Mouse (Mus musculus): ENCODE results near the gene Arhgap33. TPM values are rescaled to one million over a fixed set of nuclear protein-coding genes. Genes with fewer than 3 reads are reported as not detected.
"Not testable (repeated sequence)": the region's sequence is repeated elsewhere in the genome, so short reads cannot be mapped to it uniquely, and the experiment has no call there.

Arhgap33 gene
- polyA plus RNA-seq, 1 experiment from 2014 or later: 0.16 TPM

DNA sequence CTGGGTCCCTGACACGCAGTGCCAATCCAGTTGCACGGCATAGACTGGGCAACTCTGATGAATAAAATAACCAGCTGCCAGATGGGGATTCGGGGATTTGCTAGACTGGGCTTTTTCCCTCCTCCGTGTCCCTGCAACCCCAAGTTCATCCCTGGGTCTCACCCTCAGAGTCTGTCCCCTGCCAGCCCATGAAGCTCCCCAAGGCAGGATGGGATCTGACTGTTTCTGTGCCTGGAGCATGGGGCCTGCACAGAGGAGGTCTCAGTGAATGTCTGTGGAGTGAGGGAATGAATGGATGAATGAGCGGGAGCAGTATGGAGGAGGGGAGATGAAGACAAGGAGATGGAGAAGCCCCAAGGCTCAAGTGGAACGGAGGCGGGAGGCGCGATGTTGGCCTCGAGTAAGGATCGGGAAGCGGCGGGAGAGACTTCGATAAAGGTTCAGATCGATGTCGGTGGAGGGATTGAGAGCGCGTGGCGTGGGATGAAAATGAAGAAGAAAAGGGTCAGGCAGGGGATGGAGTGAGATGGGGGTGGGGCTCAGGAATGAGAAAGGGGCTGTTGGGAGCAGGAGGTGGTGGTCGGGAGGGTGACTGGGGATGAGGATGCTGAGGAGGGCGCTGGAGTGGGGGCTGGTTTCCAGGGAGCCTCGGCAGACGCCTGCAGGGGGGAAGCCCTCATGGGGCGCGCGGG lies 773 bp downstream of the Arhgap33 start:
- WGBS (ENCODE audit: missing documents): 41% methylated on average over 25 of the region's 26 CpGs
- H3K79me2 ChIP-seq (ENCODE audit: inconsistent target): no peaks in the 10 kb centered on the region
- H3K36me3 ChIP-seq (ENCODE audit: inconsistent target): no peaks in the 10 kb centered on the region
- peak overlapping the region; percentile 14; the same call in 1 of the 2 replicates for H3K4me3 ChIP-seq (ENCODE audit: inconsistent target)
- no peak overlapping the region for H3K27ac ChIP-seq

GRCm38 (mm10) chr7:30532931-30533330 lies 1.9 kb downstream of the Arhgap33 start:
- Histone ChIP-seq H3K27ac (no peak overlapping the region), H3K36me3 (ENCODE audit: inconsistent target) (no peaks in the 10 kb centered on the region), H3K4me3 (ENCODE audit: inconsistent target) (no peak overlapping the region), H3K79me2 (ENCODE audit: inconsistent target) (no peaks in the 10 kb centered on the region)
- 90% methylated on average over 8 of the region's 8 CpGs for WGBS (ENCODE audit: missing documents)

GRCm38 (mm10) chr7:30531291-30531815 lies 3.5 kb downstream of the Arhgap33 start:
- Histone ChIP-seq H3K4me3 (ENCODE audit: inconsistent target) (no peak overlapping the region), H3K79me2 (ENCODE audit: inconsistent target) (no peaks in the 10 kb centered on the region), H3K27ac (no peak overlapping the region), H3K36me3 (ENCODE audit: inconsistent target) (no peaks in the 10 kb centered on the region)
- 96% methylated on average over 9 of the region's 9 CpGs for WGBS (ENCODE audit: missing documents)

DNA sequence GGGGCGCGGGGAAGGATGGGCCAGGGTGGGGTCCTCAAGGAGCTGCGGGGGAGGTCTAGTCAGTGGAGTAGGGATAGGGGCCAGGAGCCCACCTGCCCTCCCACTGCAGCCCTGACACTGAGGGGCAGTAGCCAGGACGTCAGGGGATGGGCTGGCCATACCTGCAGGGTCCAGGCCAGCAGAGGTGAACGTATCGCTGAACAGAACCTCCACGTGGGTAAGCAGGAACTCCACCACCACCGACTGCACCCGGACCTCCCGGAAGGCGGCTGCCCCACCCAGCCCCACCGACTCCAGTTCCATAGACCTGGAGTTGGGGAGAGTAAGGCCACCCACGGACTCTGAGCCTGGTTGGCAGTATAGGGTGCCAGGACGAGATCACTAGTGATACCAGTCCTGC lies 7.9 kb downstream of the Arhgap33 start:
- no peak overlapping the region for H3K27ac ChIP-seq
- no peak overlapping the region for H3K4me3 ChIP-seq (ENCODE audit: inconsistent target)
- 94% methylated on average over 14 of the region's 14 CpGs for WGBS (ENCODE audit: missing documents)
- H3K36me3 ChIP-seq (ENCODE audit: inconsistent target): no peaks in the 10 kb centered on the region
- no peaks in the 10 kb centered on the region for H3K79me2 ChIP-seq (ENCODE audit: inconsistent target)

- WGBS (ENCODE audit: missing documents): 91% methylated on average over 17 of the region's 17 CpGs
- Histone ChIP-seq H3K27ac (no peak overlapping the region), H3K36me3 (ENCODE audit: inconsistent target) (no peaks in the 10 kb centered on the region), H3K79me2 (ENCODE audit: inconsistent target) (no peaks in the 10 kb centered on the region), H3K4me3 (ENCODE audit: inconsistent target) (no peak overlapping the region)
These were observed 8.5 kb downstream of the Arhgap33 start for GRCm38 (mm10) chr7:30526399-30526798.

DNA sequence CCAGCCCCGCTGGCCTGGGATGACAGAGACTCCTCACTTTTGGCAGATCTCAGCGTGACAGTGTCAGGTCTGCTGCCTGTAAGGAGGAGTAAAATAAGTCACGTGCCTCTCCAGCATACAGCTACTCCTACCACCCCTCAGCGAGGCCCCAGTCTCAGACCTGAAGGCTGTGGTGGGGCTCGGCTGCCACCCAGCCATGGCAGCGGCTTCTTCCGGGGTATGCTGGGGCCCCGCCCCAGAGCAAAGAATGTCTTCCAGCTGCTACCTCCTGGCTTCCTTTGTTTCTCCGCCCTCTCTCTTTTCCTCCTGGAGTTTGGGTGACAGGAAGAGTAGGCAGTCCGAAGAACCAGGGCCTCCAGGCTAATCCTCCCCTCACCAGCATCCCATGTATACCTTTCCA lies 8.9 kb downstream of the Arhgap33 start:
- Histone ChIP-seq H3K4me3 (ENCODE audit: inconsistent target) (no peak overlapping the region), H3K27ac (no peak overlapping the region), H3K36me3 (ENCODE audit: inconsistent target) (no peaks in the 10 kb centered on the region), H3K79me2 (ENCODE audit: inconsistent target) (no peaks in the 10 kb centered on the region)
- 94% methylated on average over 10 of the region's 10 CpGs for WGBS (ENCODE audit: missing documents)

DNA sequence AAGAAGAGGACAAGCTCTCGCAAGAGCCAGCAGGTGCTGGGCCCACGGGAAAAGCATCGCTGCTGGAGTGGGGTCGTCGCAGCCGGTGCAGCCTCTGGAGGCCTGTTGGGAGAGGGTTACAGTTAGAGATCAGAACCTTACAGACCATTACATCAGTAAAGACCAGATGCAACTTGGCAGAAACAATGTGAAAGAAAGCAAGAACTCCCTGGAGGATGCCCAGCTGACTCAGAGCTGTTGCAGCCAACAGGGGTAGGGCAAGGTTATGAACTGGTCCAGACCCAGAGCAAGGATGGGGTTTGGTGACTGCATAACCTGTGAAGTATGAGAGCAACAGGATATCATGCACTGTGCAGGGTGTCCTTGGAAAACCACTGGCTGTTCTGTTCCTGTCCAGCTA lies 10.4 kb downstream of the Arhgap33 start:
- H3K79me2 ChIP-seq (ENCODE audit: inconsistent target): no peaks in the 10 kb centered on the region
- WGBS (ENCODE audit: missing documents): 92% methylated on average over 6 of the region's 6 CpGs
- H3K36me3 ChIP-seq (ENCODE audit: inconsistent target): no peaks in the 10 kb centered on the region
- no peak overlapping the region for H3K27ac ChIP-seq
- no peak overlapping the region for H3K4me3 ChIP-seq (ENCODE audit: inconsistent target)

DNA sequence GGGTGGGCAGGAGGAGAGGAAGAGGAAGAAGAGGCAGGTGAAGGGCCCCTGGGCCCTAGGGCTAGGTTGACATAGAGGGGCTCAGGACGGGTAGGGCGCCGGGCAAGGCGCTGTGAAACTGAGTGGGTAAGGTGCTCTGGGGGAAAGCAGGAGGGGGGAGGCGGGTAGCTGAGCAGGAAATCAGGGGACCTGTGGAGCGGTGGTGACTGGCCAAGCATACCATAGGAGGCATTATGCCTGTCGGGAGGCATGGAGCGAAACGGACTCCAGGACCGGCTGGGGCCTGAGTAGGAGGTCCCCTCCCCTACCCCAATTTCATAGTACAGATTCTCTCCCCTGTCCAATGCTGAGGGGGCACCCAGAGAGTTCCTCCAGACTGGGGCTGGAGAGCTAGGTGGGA lies 12.0 kb downstream of the Arhgap33 start:
- H3K4me3 ChIP-seq (ENCODE audit: inconsistent target): no peak overlapping the region
- no peaks in the 10 kb centered on the region for H3K36me3 ChIP-seq (ENCODE audit: inconsistent target)
- H3K27ac ChIP-seq: no peak overlapping the region
- H3K79me2 ChIP-seq (ENCODE audit: inconsistent target): no peaks in the 10 kb centered on the region
- WGBS (ENCODE audit: missing documents): 96% methylated on average over 10 of the region's 10 CpGs

DNA sequence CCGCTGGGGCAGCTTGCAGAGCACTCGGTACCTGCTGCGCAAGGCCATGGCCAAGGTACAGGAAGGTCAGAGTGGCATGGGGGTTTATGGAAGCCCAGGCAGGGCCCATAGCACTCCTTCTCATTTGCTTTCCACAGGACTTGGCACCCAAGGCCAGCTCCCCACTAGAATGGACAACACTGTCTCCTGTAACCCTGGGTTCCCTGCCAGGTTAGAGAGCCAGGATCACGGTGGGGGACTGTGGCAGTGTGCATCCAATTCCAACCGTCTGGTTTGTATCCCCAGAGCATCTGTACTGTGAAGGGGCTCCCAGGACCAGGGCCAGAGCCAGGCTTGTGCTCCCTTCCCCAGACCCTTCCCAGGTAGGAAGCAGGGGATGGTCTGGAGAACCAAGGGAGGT lies 14.0 kb downstream of the Arhgap33 start:
- H3K4me3 ChIP-seq (ENCODE audit: inconsistent target): no peak overlapping the region
- no peaks in the 10 kb centered on the region for H3K79me2 ChIP-seq (ENCODE audit: inconsistent target)
- H3K36me3 ChIP-seq (ENCODE audit: inconsistent target): no peaks in the 10 kb centered on the region
- no peak overlapping the region for H3K27ac ChIP-seq
- WGBS (ENCODE audit: missing documents): 89% methylated on average over 5 of the region's 5 CpGs

DNA sequence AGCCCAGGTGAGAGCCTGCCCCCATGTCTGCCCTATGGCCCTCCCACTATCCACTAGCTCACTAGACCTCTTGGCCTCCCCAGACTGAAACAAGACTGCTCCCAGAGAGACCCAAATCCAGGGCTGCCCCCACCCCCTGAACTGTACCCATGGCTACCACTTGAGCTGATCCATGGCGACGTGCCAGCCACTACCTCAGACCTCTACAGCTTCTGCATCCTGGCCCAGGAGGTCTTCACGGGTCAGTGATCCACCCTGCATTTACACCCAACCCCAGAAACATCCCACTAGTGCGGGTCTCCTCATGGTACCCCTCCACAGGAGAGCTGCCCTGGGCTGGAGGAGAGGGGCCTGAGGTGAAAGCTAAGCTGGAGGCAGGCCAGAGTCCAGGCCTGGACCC lies 14.5 kb downstream of the Arhgap33 start:
- Histone ChIP-seq H3K36me3 (ENCODE audit: inconsistent target) (no peaks in the 10 kb centered on the region), H3K27ac (no peak overlapping the region), H3K79me2 (ENCODE audit: inconsistent target) (no peaks in the 10 kb centered on the region), H3K4me3 (ENCODE audit: inconsistent target) (no peak overlapping the region)
- 65% methylated on average over 4 of the region's 4 CpGs for WGBS (ENCODE audit: missing documents)

DNA sequence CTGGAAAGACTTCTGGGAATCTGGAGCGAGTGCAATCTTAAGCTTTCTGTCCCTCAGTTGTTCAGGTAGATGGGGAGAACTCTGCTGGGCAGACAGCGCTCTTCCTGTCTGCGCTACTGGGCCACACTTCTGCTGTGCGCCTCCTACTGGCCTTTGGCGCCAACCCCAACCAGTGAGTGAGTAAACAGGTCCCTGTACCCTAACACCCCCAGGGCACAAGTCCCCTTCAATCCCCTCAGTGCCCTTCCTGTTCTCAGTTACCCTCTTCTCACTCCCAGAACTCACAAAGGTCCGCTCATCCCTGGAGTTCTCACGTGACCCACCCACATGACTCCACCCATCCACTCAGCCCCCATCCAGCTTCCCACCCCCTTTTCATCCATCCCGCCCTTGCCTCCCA lies 16.5 kb downstream of the Arhgap33 start:
- H3K79me2 ChIP-seq (ENCODE audit: inconsistent target): no peaks in the 10 kb centered on the region
- 63% methylated on average over 7 of the region's 8 CpGs for WGBS (ENCODE audit: missing documents)

GRCm38 (mm10) chr7:30515003-30515760 lies 19.7 kb downstream of the Arhgap33 start:
- H3K4me3 ChIP-seq (ENCODE audit: inconsistent target): no peak overlapping the region
- H3K79me2 ChIP-seq (ENCODE audit: inconsistent target): no peaks in the 10 kb centered on the region
- WGBS (ENCODE audit: missing documents): 79% methylated on average over 24 of the region's 24 CpGs
- H3K36me3 ChIP-seq (ENCODE audit: inconsistent target): no peaks in the 10 kb centered on the region
- no peak overlapping the region for H3K27ac ChIP-seq

More for the DNA sequence above, 16.5 kb downstream of the Arhgap33 start:
- H3K36me3 ChIP-seq (ENCODE audit: inconsistent target): no peaks in the 10 kb centered on the region
- no peak overlapping the region for H3K27ac ChIP-seq
- H3K4me3 ChIP-seq (ENCODE audit: inconsistent target): no peak overlapping the region

DNA sequence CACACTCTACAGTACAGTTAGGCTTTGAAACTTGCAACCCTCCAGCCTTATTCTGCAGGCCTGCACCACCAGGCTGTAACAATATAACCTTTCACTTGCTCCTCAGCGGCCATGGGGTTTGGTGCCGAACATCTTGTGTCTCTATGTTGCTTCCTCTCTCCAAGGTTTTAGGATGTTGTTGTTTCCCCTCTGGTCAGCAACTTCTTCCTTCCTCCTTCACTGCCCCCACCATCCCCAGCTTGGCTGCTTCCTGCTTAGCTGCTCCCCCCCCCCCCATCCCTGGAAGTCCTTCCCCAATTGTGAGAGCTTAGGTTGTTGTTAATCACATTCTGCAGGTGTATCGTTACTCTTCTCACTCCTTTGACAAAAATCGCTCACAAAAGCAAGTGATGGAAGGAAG lies 26.8 kb downstream of the Arhgap33 start:
- 35% methylated on average over 3 of the region's 4 CpGs for WGBS (ENCODE audit: missing documents)
- Histone ChIP-seq H3K27ac (no peak overlapping the region), H3K79me2 (ENCODE audit: inconsistent target) (no peaks in the 10 kb centered on the region), H3K36me3 (ENCODE audit: inconsistent target) (no peaks in the 10 kb centered on the region), H3K4me3 (ENCODE audit: inconsistent target) (no peak overlapping the region)

DNA sequence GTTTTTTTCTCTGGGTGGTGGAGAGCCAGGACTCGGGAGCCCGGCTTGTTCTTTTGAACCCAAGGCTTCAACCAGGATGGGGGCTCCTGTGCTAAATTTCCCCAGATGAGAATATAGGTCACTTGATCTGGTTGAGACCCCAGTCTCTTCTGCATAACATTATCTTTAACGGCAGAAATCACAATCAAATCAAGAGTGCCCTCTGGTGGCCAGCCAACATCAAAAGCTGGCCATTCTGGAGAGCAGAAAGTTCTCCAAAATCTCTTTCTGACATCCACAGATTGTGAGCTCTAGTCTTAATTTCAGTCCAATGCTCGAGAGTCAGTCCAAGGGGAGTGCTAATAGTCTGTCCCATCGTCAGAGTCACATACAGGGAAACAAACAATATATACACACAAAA lies 33.7 kb downstream of the Arhgap33 start:
- not testable (repeated sequence) for H3K4me3 ChIP-seq (ENCODE audit: inconsistent target); H3K27ac ChIP-seq; H3K79me2 ChIP-seq (ENCODE audit: inconsistent target); H3K36me3 ChIP-seq (ENCODE audit: inconsistent target)
- 87% methylated on average over 5 of the region's 5 CpGs for WGBS (ENCODE audit: missing documents)

- H3K79me2 ChIP-seq (ENCODE audit: inconsistent target); H3K27ac ChIP-seq; H3K36me3 ChIP-seq (ENCODE audit: inconsistent target); H3K4me3 ChIP-seq (ENCODE audit: inconsistent target): not testable (repeated sequence)
- WGBS (ENCODE audit: missing documents): 61% methylated on average over 4 of the region's 5 CpGs
These were observed 39.3 kb downstream of the Arhgap33 start for GRCm38 (mm10) chr7:30495506-30496042.

All from macrophage (primary cell).